Mouse (Mus musculus) megakaryocyte, embryonic 14.5 days (primary cell): ENCODE measurements around the gene Ern1. TPM values are rescaled to one million over a fixed set of nuclear protein-coding genes. Genes with fewer than 3 reads are reported as not detected.

Source experiments
- H3K27me3 ChIP-seq: replicated peaks from 2 replicates; pipeline ENCODE3; 2012; ENCODE audit warnings: inconsistent platforms
- H3K36me3 ChIP-seq: replicated peaks from 2 replicates; pipeline ENCODE3; 2012; ENCODE audit warnings: low read length, inconsistent platforms, mixed read lengths
- H3K4me1 ChIP-seq: 2 replicates; pipeline ENCODE4 v1.6.1; 2012; ENCODE audit warnings: inconsistent platforms
- H3K4me3 ChIP-seq: replicated peaks from 2 replicates; pipeline ENCODE3; 2012; ENCODE audit warnings: moderate library complexity, mild to moderate bottlenecking, inconsistent platforms
- H3K9me3 ChIP-seq: 2 replicates; pipeline ENCODE4 v1.6.1; 2012; ENCODE audit warnings: inconsistent platforms
- FLI1 ChIP-seq: IDR thresholded peaks from 2 replicates; pipeline ENCODE4 v1.6.1; 2012; ENCODE audit warnings: low read length, inconsistent platforms, mixed read lengths
- GATA1 ChIP-seq: IDR thresholded peaks from 3 replicates; pipeline ENCODE4 v1.6.1; 2012; ENCODE audit warnings: mixed read lengths, low read length, inconsistent platforms, borderline replicate concordance
- polyA plus RNA-seq: library from polyadenylated mRNA; stranded (reverse); fragments of >175 nt; gene quantifications from 2 replicates; pipeline ENCODE4 v1.2.3, GENCODE M21; 2012; ENCODE audit warnings: low replicate concordance; ENCODE audit not compliant: insufficient read depth

The Ern1 gene
- polyA plus RNA-seq, result 0.86 and 3.0 TPM in 2 replicates

GRCm38 (mm10) chr11:106487733-106488115, at the start of gene Ern1:
Ern1 (minus strand) TSS chr11:106487852.
- peak within 1 kb of the TSS; percentile 94 for H3K4me3 ChIP-seq
- TF ChIP-seq FLI1, result no peak
- TF ChIP-seq GATA1, result no peak
- no peaks in the 10 kb centered on the region for H3K27me3 ChIP-seq
- peaks cover 48% of the 10 kb centered on the region for H3K4me1 ChIP-seq
- H3K9me3 ChIP-seq, result no peaks in the 10 kb centered on the region
- peaks cover 3% of the 10 kb centered on the region for H3K36me3 ChIP-seq

GRCm38 (mm10) chr11:106536253-106536912, 48.7 kb upstream of the Ern1 start:
- Histone ChIP-seq H3K4me3 (peak overlapping the region; percentile 84), H3K36me3 (peaks cover 75% of the 10 kb centered on the region)
- peak; percentile 67; the same call in 1 of the 2 replicates for TF ChIP-seq FLI1
- no peak for TF ChIP-seq GATA1

GRCm38 (mm10) chr11:106535660-106536252, 48.1 kb upstream of the Ern1 start:
- H3K4me3 ChIP-seq, result peak overlapping the region; percentile 84
- peaks cover 75% of the 10 kb centered on the region for H3K36me3 ChIP-seq
- no peak for TF ChIP-seq GATA1
- TF ChIP-seq FLI1, result no peak
- H3K27me3 ChIP-seq, result no peaks in the 10 kb centered on the region
- H3K9me3 ChIP-seq, result no peaks in the 10 kb centered on the region
- H3K4me1 ChIP-seq, result peaks cover 99% of the 10 kb centered on the region

More at GRCm38 (mm10) chr11:106536253-106536912, 48.7 kb upstream of the Ern1 start:
- Histone ChIP-seq H3K4me1 (peaks cover 99% of the 10 kb centered on the region), H3K27me3 (no peaks in the 10 kb centered on the region), H3K9me3 (no peaks in the 10 kb centered on the region)

- Histone ChIP-seq H3K4me3 (no peak overlapping the region), H3K36me3 (peaks cover 83% of the 10 kb centered on the region), H3K4me1 (peaks cover 100% of the 10 kb centered on the region), H3K9me3 (no peaks in the 10 kb centered on the region), H3K27me3 (no peaks in the 10 kb centered on the region)
- TF ChIP-seq GATA1 (no peak), FLI1 (no peak)
These were observed 44.7 kb upstream of the Ern1 start for GRCm38 (mm10) chr11:106532248-106532790.

GRCm38 (mm10) chr11:106529786-106530185, 42.1 kb upstream of the Ern1 start:
- H3K27me3 ChIP-seq, result no peaks in the 10 kb centered on the region
- H3K4me1 ChIP-seq, result peaks cover 91% of the 10 kb centered on the region
- peaks cover 99% of the 10 kb centered on the region for H3K36me3 ChIP-seq
- no peaks in the 10 kb centered on the region for H3K9me3 ChIP-seq
- H3K4me3 ChIP-seq, result no peak overlapping the region
- no peak for TF ChIP-seq FLI1

- no peak for TF ChIP-seq GATA1
- no peak for TF ChIP-seq FLI1
- H3K27me3 ChIP-seq, result no peaks in the 10 kb centered on the region
- H3K9me3 ChIP-seq, result no peaks in the 10 kb centered on the region
- H3K36me3 ChIP-seq, result peaks cover 99% of the 10 kb centered on the region
- H3K4me1 ChIP-seq, result peaks cover 89% of the 10 kb centered on the region
- no peak overlapping the region for H3K4me3 ChIP-seq
These were observed 41.5 kb upstream of the Ern1 start for GRCm38 (mm10) chr11:106529113-106529512.

- Histone ChIP-seq H3K27me3 (no peaks in the 10 kb centered on the region), H3K4me3 (no peak overlapping the region), H3K36me3 (peaks cover 100% of the 10 kb centered on the region), H3K4me1 (peaks cover 89% of the 10 kb centered on the region), H3K9me3 (no peaks in the 10 kb centered on the region)
- TF ChIP-seq FLI1, result no peak
- TF ChIP-seq GATA1, result no peak
These were observed 40.3 kb upstream of the Ern1 start for GRCm38 (mm10) chr11:106527926-106528325.

GRCm38 (mm10) chr11:106527147-106527821, 39.6 kb upstream of the Ern1 start:
- Histone ChIP-seq H3K36me3 (peaks cover 99% of the 10 kb centered on the region), H3K4me1 (peaks cover 89% of the 10 kb centered on the region), H3K4me3 (no peak overlapping the region), H3K27me3 (no peaks in the 10 kb centered on the region), H3K9me3 (no peaks in the 10 kb centered on the region)
- no peak for TF ChIP-seq FLI1
- TF ChIP-seq GATA1, result no peak

GRCm38 (mm10) chr11:106522538-106522937, 34.9 kb upstream of the Ern1 start:
- H3K4me1 ChIP-seq, result peaks cover 80% of the 10 kb centered on the region
- H3K27me3 ChIP-seq, result no peaks in the 10 kb centered on the region
- H3K4me3 ChIP-seq, result peak overlapping the region; percentile 33
- H3K36me3 ChIP-seq, result peaks cover 92% of the 10 kb centered on the region
- TF ChIP-seq FLI1, result no peak
- TF ChIP-seq GATA1, result no peak
- no peaks in the 10 kb centered on the region for H3K9me3 ChIP-seq
